ENCODE assay signal across 33 mouse cellular contexts in the genomic region with DNA sequence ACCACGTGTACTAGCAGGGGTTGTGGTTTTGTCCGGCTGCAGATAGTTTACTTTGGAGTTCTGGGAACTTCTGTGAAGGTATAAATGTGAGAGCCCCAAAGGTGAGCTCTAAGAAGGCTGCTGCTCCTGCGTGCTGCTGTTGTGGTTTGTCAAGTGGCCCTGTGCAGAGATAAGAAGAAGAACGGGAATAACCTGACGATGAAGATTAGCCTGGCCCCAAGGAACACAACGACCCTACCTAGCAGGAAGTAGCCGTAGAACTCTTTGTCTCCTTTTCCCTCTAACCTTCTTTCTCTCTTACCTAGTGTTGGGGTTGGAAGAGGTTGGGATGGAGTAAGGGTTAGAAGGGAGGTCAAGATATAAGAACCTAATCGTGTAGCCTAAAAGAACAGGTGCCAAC. TPM values are rescaled to one million over a fixed set of nuclear protein-coding genes. Genes with fewer than 3 reads are reported as not detected.
"Had no signal": no experiment of that assay in that cellular context is flagged by ENCODE, and none has a peak within 500 bp of the region (broad histone marks: within the 10 kb centered on the region; RNA-seq: fewer than 3 reads in every experiment).

No protein-coding gene starts in this region.

- H3K4me3 ChIP-seq: heart, embryonic 12.5 days; heart, embryonic 13.5 days; heart, embryonic 15.5 days; hindbrain, embryonic 10.5 days; hindbrain, embryonic 12.5 days; hindbrain, embryonic 13.5 days; hindbrain, embryonic 15.5 days; intestine, embryonic 15.5 days; kidney, embryonic 15.5 days; layer of hippocampus, adult 2 months had no signal

- ATAC-seq: hindbrain, embryonic 16.5 days; hindbrain, postnatal 0 days; inflammation-experienced regulatory T-cells, adult 6 months; intestine, embryonic 15.5 days had no signal

- H3K36me3 ChIP-seq: heart, embryonic 12.5 days; heart, embryonic 13.5 days; heart, embryonic 15.5 days; hindbrain, embryonic 10.5 days; hindbrain, embryonic 12.5 days; hindbrain, embryonic 13.5 days; hindbrain, embryonic 15.5 days; intestine, embryonic 15.5 days; kidney, embryonic 15.5 days had no signal

- DNase-seq: heart, postnatal 10 days; heart, postnatal 14 days; heart, postnatal 36 days; heart, postnatal 4 days; kidney, adult 11 months; kidney, adult 18-20 months; kidney, adult 2 months; kidney, adult 8-10 months; kidney, adult 9 months; kidney, postnatal 10 days; kidney, postnatal 14 days; kidney, postnatal 25 days; kidney, postnatal 36 days; kidney, postnatal 4 days; layer of hippocampus, adult 9-11 months; layer of hippocampus, postnatal 36 days had no signal

- H3K27me3 ChIP-seq: heart, embryonic 12.5 days; heart, embryonic 13.5 days; heart, embryonic 15.5 days; hindbrain, embryonic 12.5 days; hindbrain, embryonic 13.5 days; hindbrain, embryonic 15.5 days; intestine, embryonic 15.5 days; kidney, embryonic 15.5 days had no signal

- H3K4me2 ChIP-seq: heart, embryonic 11.5 days; heart, embryonic 12.5 days; heart, embryonic 13.5 days; heart, embryonic 15.5 days; hindbrain, embryonic 12.5 days; hindbrain, embryonic 13.5 days; hindbrain, embryonic 14.5 days; hindbrain, embryonic 15.5 days; intestine, embryonic 15.5 days; kidney, embryonic 15.5 days had no signal

- H3K9me3 ChIP-seq: heart, embryonic 12.5 days; heart, embryonic 13.5 days; heart, embryonic 15.5 days; hindbrain, embryonic 10.5 days; hindbrain, embryonic 12.5 days; hindbrain, embryonic 13.5 days; hindbrain, embryonic 15.5 days; intestine, embryonic 15.5 days; kidney, embryonic 15.5 days had no signal

- H3K9ac ChIP-seq: heart, embryonic 12.5 days; heart, embryonic 13.5 days; heart, embryonic 15.5 days; hindbrain, embryonic 12.5 days; hindbrain, embryonic 13.5 days; hindbrain, embryonic 14.5 days; hindbrain, embryonic 15.5 days; intestine, embryonic 15.5 days; kidney, embryonic 15.5 days had no signal

- H3K27ac ChIP-seq: heart, embryonic 13.5 days; heart, embryonic 15.5 days; hindbrain, embryonic 10.5 days; hindbrain, embryonic 12.5 days; hindbrain, embryonic 13.5 days; hindbrain, embryonic 14.5 days; hindbrain, embryonic 15.5 days; hindbrain, postnatal 0 days; intestine, embryonic 15.5 days; kidney, embryonic 15.5 days; kidney, postnatal 0 days; layer of hippocampus, adult 2 months had no signal

- H3K4me1 ChIP-seq: heart, embryonic 13.5 days; heart, embryonic 15.5 days; hindbrain, embryonic 10.5 days; hindbrain, embryonic 12.5 days; hindbrain, embryonic 13.5 days; hindbrain, embryonic 15.5 days; intestine, embryonic 15.5 days; kidney, embryonic 15.5 days had no signal

RNA-seq across cellular contexts. Expression of a gene that starts 33.0 kb away (rescaled TPM):
- total RNA-seq: hematopoietic stem cell, adult 5-6 weeks had no signal
